Mouse (Mus musculus): ENCODE data around the gene Ptov1. TPM values are rescaled to one million over a fixed set of nuclear protein-coding genes. Genes with fewer than 3 reads are reported as not detected.

Gene Ptov1
- polyA plus RNA-seq, 1 experiment, result 187 TPM

DNA sequence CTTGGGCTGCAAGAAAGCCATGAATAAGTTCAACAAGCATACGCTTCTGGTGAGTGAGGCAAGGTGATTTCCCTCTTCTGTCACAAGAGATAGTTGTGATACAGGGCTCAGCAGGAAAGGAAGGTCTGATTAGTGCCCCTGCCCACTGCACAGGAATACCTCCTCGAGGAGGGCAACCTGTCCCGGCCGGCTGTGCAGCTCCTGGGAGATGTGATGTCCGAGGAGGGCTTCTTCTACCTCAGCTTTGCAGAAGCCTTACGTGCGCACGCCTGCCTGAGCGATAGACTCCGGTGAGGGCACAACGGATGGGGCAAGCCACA lies 30.5 kb downstream of the Ptov1 start:
- H3K36me3 ChIP-seq (ENCODE audit: control insufficient read depth, insufficient read depth, low read length), result no peaks in the 10 kb centered on the region
- no peak overlapping the region for H3K27ac ChIP-seq (ENCODE audit: control insufficient read depth, insufficient read depth, low read depth, low read length)
- no peaks in the 10 kb centered on the region for H3K27me3 ChIP-seq (ENCODE audit: control insufficient read depth, insufficient read depth, low read length)
- H3K4me3 ChIP-seq (ENCODE audit: control insufficient read depth, low read depth, low read length), result peak overlapping the region; percentile 74
- no peak for TF ChIP-seq CTCF (IDR thresholded peaks at IDR 0.05; ENCODE audit: control insufficient read depth, insufficient read depth, insufficient replicate concordance, low read depth, low read length)
- no peak for TF ChIP-seq POLR2A (IDR thresholded peaks at IDR 0.05; ENCODE audit: control insufficient read depth, low read depth, low read length)
- H3K4me1 ChIP-seq (ENCODE audit: control insufficient read depth, insufficient read depth, low read length), result peaks cover 14% of the 10 kb centered on the region

- H3K4me3 ChIP-seq (ENCODE audit: control insufficient read depth, low read depth, low read length), result no peak overlapping the region
- H3K4me1 ChIP-seq (ENCODE audit: control insufficient read depth, insufficient read depth, low read length), result peaks cover 14% of the 10 kb centered on the region
- TF ChIP-seq POLR2A (IDR thresholded peaks at IDR 0.05; ENCODE audit: control insufficient read depth, low read depth, low read length) (no peak), CTCF (IDR thresholded peaks at IDR 0.05; ENCODE audit: control insufficient read depth, insufficient read depth, insufficient replicate concordance, low read depth, low read length) (no peak)
- H3K27ac ChIP-seq (ENCODE audit: control insufficient read depth, insufficient read depth, low read depth, low read length), result no peak overlapping the region
- H3K27me3 ChIP-seq (ENCODE audit: control insufficient read depth, insufficient read depth, low read length), result no peaks in the 10 kb centered on the region
- H3K36me3 ChIP-seq (ENCODE audit: control insufficient read depth, insufficient read depth, low read length), result no peaks in the 10 kb centered on the region
Measured at GRCm38 (mm10) chr7:44838073-44838472, 31.5 kb downstream of the Ptov1 start.

DNA sequence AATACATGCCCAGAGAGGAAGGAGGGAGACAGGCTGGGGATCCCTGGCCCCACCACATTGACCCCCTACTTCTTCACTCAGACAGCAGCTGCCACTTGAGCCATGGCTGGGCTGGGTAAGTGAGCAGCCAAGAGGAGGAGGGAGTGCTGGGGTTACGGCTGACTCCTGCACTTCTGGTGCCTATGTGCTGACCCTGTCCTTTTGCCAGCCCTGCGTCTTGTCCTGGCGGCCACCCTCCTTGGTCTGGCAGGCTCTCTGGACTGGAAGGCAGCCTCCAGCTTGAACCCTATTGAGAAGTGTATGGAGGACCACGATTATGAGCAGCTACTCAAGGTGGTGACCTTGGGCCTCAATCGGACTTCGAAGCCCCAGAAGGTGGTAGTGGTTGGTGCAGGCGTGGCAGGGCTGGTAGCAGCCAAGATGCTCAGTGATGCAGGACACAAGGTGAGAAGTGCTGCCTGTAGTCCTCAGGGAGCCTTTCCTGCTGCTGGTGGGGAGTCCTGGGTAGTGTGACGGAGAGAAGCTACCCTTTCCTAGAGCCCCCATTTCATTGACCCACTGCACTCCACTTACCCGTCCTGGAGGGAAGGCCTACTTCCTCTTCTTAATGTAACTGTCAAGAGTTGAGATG lies 33.0 kb downstream of the Ptov1 start:
- Histone ChIP-seq H3K36me3 (ENCODE audit: control insufficient read depth, insufficient read depth, low read length) (no peaks in the 10 kb centered on the region), H3K27me3 (ENCODE audit: control insufficient read depth, insufficient read depth, low read length) (no peaks in the 10 kb centered on the region), H3K4me1 (ENCODE audit: control insufficient read depth, insufficient read depth, low read length) (peaks cover 14% of the 10 kb centered on the region), H3K4me3 (ENCODE audit: control insufficient read depth, low read depth, low read length) (no peak overlapping the region), H3K27ac (ENCODE audit: control insufficient read depth, insufficient read depth, low read depth, low read length) (no peak overlapping the region)
- TF ChIP-seq POLR2A (IDR thresholded peaks at IDR 0.05; ENCODE audit: control insufficient read depth, low read depth, low read length) (no peak), CTCF (IDR thresholded peaks at IDR 0.05; ENCODE audit: control insufficient read depth, insufficient read depth, insufficient replicate concordance, low read depth, low read length) (no peak)

- TF ChIP-seq CTCF (IDR thresholded peaks at IDR 0.05; ENCODE audit: control insufficient read depth, insufficient read depth, insufficient replicate concordance, low read depth, low read length), result no peak
- TF ChIP-seq POLR2A (IDR thresholded peaks at IDR 0.05; ENCODE audit: control insufficient read depth, low read depth, low read length), result no peak
- Histone ChIP-seq H3K36me3 (ENCODE audit: control insufficient read depth, insufficient read depth, low read length) (no peaks in the 10 kb centered on the region), H3K4me3 (ENCODE audit: control insufficient read depth, low read depth, low read length) (no peak overlapping the region), H3K27me3 (ENCODE audit: control insufficient read depth, insufficient read depth, low read length) (no peaks in the 10 kb centered on the region), H3K27ac (ENCODE audit: control insufficient read depth, insufficient read depth, low read depth, low read length) (no peak overlapping the region), H3K4me1 (ENCODE audit: control insufficient read depth, insufficient read depth, low read length) (peaks cover 14% of the 10 kb centered on the region)
Measured at GRCm38 (mm10) chr7:44836016-44836404, 33.6 kb downstream of the Ptov1 start.

- peaks cover 13% of the 10 kb centered on the region for H3K4me1 ChIP-seq (ENCODE audit: control insufficient read depth, insufficient read depth, low read length)
- H3K36me3 ChIP-seq (ENCODE audit: control insufficient read depth, insufficient read depth, low read length), result no peaks in the 10 kb centered on the region
- TF ChIP-seq CTCF (IDR thresholded peaks at IDR 0.05; ENCODE audit: control insufficient read depth, insufficient read depth, insufficient replicate concordance, low read depth, low read length) (no peak), POLR2A (IDR thresholded peaks at IDR 0.05; ENCODE audit: control insufficient read depth, low read depth, low read length) (no peak)
- H3K4me3 ChIP-seq (ENCODE audit: control insufficient read depth, low read depth, low read length), result no peak overlapping the region
- H3K27ac ChIP-seq (ENCODE audit: control insufficient read depth, insufficient read depth, low read depth, low read length), result no peak overlapping the region
- no peaks in the 10 kb centered on the region for H3K27me3 ChIP-seq (ENCODE audit: control insufficient read depth, insufficient read depth, low read length)
Measured at GRCm38 (mm10) chr7:44835373-44836015, 34.1 kb downstream of the Ptov1 start.

- no peak for TF ChIP-seq CTCF (IDR thresholded peaks at IDR 0.05; ENCODE audit: control insufficient read depth, insufficient read depth, insufficient replicate concordance, low read depth, low read length)
- no peak for TF ChIP-seq POLR2A (IDR thresholded peaks at IDR 0.05; ENCODE audit: control insufficient read depth, low read depth, low read length)
- Histone ChIP-seq H3K36me3 (ENCODE audit: control insufficient read depth, insufficient read depth, low read length) (peaks cover 2% of the 10 kb centered on the region; the same call in 1 of the 2 replicates), H3K27ac (ENCODE audit: control insufficient read depth, insufficient read depth, low read depth, low read length) (no peak overlapping the region), H3K4me3 (ENCODE audit: control insufficient read depth, low read depth, low read length) (no peak overlapping the region), H3K27me3 (ENCODE audit: control insufficient read depth, insufficient read depth, low read length) (no peaks in the 10 kb centered on the region), H3K4me1 (ENCODE audit: control insufficient read depth, insufficient read depth, low read length) (peaks cover 2% of the 10 kb centered on the region)
Measured at GRCm38 (mm10) chr7:44832763-44833162, 36.8 kb downstream of the Ptov1 start.

DNA sequence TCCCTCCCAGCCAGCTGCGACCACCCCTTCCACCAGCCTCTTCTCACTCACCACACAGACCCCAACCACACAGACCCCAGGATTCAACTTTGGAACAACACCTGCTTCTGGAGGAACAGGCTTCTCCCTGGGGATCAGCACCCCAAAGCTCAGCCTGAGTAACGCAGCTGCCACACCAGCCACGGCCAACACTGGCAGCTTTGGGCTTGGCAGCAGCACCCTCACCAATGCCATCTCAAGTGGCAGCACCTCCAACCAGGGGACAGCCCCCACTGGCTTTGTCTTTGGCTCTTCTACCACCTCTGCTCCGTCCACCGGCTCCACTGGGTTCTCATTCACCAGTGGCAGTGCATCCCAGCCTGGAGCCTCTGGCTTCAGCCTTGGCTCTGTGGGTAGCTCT lies 40.9 kb downstream of the Ptov1 start:
- Histone ChIP-seq H3K4me1 (ENCODE audit: control insufficient read depth, insufficient read depth, low read length) (peaks cover 2% of the 10 kb centered on the region), H3K27ac (ENCODE audit: control insufficient read depth, insufficient read depth, low read depth, low read length) (no peak overlapping the region), H3K27me3 (ENCODE audit: control insufficient read depth, insufficient read depth, low read length) (no peaks in the 10 kb centered on the region), H3K4me3 (ENCODE audit: control insufficient read depth, low read depth, low read length) (no peak overlapping the region), H3K36me3 (ENCODE audit: control insufficient read depth, insufficient read depth, low read length) (peaks cover 2% of the 10 kb centered on the region; the same call in 1 of the 2 replicates)
- TF ChIP-seq POLR2A (IDR thresholded peaks at IDR 0.05; ENCODE audit: control insufficient read depth, low read depth, low read length) (no peak), CTCF (IDR thresholded peaks at IDR 0.05; ENCODE audit: control insufficient read depth, insufficient read depth, insufficient replicate concordance, low read depth, low read length) (no peak)
